Mouse (Mus musculus) limb, embryonic 15.5 days (tissue): ENCODE data around the gene Cgn. TPM values are rescaled to one million over a fixed set of nuclear protein-coding genes. Genes with fewer than 3 reads are reported as not detected.
A peak's percentile ranks its signal among the peaks of the same experiment; 100 is the strongest.
"Not testable (repeated sequence)": the region's sequence is repeated elsewhere in the genome, so short reads cannot be mapped to it uniquely, and the experiment has no call there.

ENCODE experiments used
- ATAC-seq: fragments of 200-750 bp; cut with Nextera tagmentation; 2 replicates; pipeline ENCODE4 v1.8.0; 2017; ENCODE audit warnings: low read depth, moderate TSS enrichment; ENCODE audit not compliant: insufficient number of reproducible peaks, low FRiP score, low TSS enrichment
- H3K27ac ChIP-seq: fragments of 300-500 bp; sonication (generic); 2 replicates; pipeline ENCODE4 v1.5.1; 2015; ENCODE audit warnings: moderate library complexity, mild to moderate bottlenecking, inconsistent platforms
- H3K27me3 ChIP-seq: fragments of 300-500 bp; sonication (generic); 2 replicates; pipeline ENCODE4 v1.6.1; 2015; ENCODE audit warnings: inconsistent platforms
- H3K36me3 ChIP-seq: fragments of 300-500 bp; sonication (generic); 2 replicates; pipeline ENCODE4 v1.6.1; 2015; ENCODE audit warnings: inconsistent platforms
- H3K4me1 ChIP-seq: fragments of 300-500 bp; sonication (generic); 2 replicates; pipeline ENCODE4 v1.6.1; 2015; ENCODE audit warnings: inconsistent platforms
- H3K4me2 ChIP-seq: fragments of 300-500 bp; sonication (generic); 2 replicates; pipeline ENCODE4 v1.6.1; 2015; ENCODE audit warnings: mild to moderate bottlenecking, inconsistent platforms
- H3K4me3 ChIP-seq: fragments of 300-500 bp; sonication (generic); 2 replicates; pipeline ENCODE4 v1.5.1; 2015; ENCODE audit warnings: mild to moderate bottlenecking, inconsistent platforms
- H3K9ac ChIP-seq: fragments of 300-500 bp; sonication (generic); 2 replicates; pipeline ENCODE4 v1.6.1; 2015; ENCODE audit warnings: inconsistent platforms
- H3K9me3 ChIP-seq: fragments of 300-500 bp; sonication (generic); 2 replicates; pipeline ENCODE4 v1.6.1; 2016; ENCODE audit warnings: inconsistent platforms
- WGBS: fragments of 180-500 bp; shearing (Covaris S2); methylation state at CpG from one replicate; pipeline ENCODE4 v1.1.7; 2015; 5-methylcytosine and 5-hydroxymethylcytosine counted together
- polyA plus RNA-seq: library from polyadenylated mRNA; unstranded; fragments of >200 nt; fragmentation: Nextera tagmentation; extraction: Ambion mirVana; gene quantifications from 2 replicates; pipeline ENCODE4 v1.2.1, GENCODE M21; 2015

Gene Cgn
- polyA plus RNA-seq, 1 experiment from 2014 or later: 16.7 TPM

- no peak overlapping the region for H3K27ac ChIP-seq
- 2% methylated on average over 10 of the region's 11 CpGs for WGBS
These were observed 959 bp upstream of the Cgn start for GRCm38 (mm10) chr3:94787122-94787780.

GRCm38 (mm10) chr3:94785958-94786357 lies 334 bp downstream of the Cgn start:
- H3K27ac ChIP-seq: no peak overlapping the region
- peaks cover 14% of the 10 kb centered on the region for H3K4me1 ChIP-seq
- H3K4me2 ChIP-seq: peak overlapping the region; percentile 91
- H3K4me3 ChIP-seq: peak overlapping the region; percentile 51
- ATAC-seq: peak; percentile 37; the same call in 1 of the 2 replicates
- H3K9ac ChIP-seq: no peak overlapping the region; the same call in 1 of the 2 replicates
- 0% methylated on average over 14 of the region's 14 CpGs for WGBS
- H3K36me3 ChIP-seq: no peaks in the 10 kb centered on the region
- no peaks in the 10 kb centered on the region for H3K9me3 ChIP-seq
- H3K27me3 ChIP-seq: no peaks in the 10 kb centered on the region

More at GRCm38 (mm10) chr3:94787122-94787780, 959 bp upstream of the Cgn start:
- Histone ChIP-seq H3K9ac (peak overlapping the region; percentile 37), H3K4me2 (peak overlapping the region; percentile 91), H3K27me3 (no peaks in the 10 kb centered on the region), H3K36me3 (no peaks in the 10 kb centered on the region), H3K9me3 (no peaks in the 10 kb centered on the region), H3K4me3 (peak overlapping the region; percentile 51), H3K4me1 (peaks cover 14% of the 10 kb centered on the region)
- no peak for ATAC-seq

GRCm38 (mm10) chr3:94784171-94784701 lies 2.1 kb downstream of the Cgn start:
- Histone ChIP-seq H3K27me3 (no peaks in the 10 kb centered on the region), H3K9me3 (no peaks in the 10 kb centered on the region), H3K4me1 (peaks cover 14% of the 10 kb centered on the region), H3K27ac (no peak overlapping the region), H3K4me2 (no peak overlapping the region), H3K9ac (no peak overlapping the region), H3K36me3 (no peaks in the 10 kb centered on the region), H3K4me3 (no peak overlapping the region)
- no peak for ATAC-seq
- 45% methylated on average over 5 of the region's 5 CpGs for WGBS

- no peak for ATAC-seq
- H3K4me1 ChIP-seq: peaks cover 14% of the 10 kb centered on the region
- H3K27ac ChIP-seq: no peak overlapping the region
- no peak overlapping the region for H3K4me2 ChIP-seq
- 45% methylated on average over 5 of the region's 5 CpGs for WGBS
- no peaks in the 10 kb centered on the region for H3K27me3 ChIP-seq
- no peak overlapping the region for H3K4me3 ChIP-seq
- no peaks in the 10 kb centered on the region for H3K36me3 ChIP-seq
- no peak overlapping the region for H3K9ac ChIP-seq
- no peaks in the 10 kb centered on the region for H3K9me3 ChIP-seq
These were observed 2.8 kb downstream of the Cgn start for GRCm38 (mm10) chr3:94783462-94783931.

GRCm38 (mm10) chr3:94782936-94783335 lies 3.4 kb downstream of the Cgn start:
- Histone ChIP-seq H3K27ac (no peak overlapping the region), H3K4me3 (no peak overlapping the region), H3K4me2 (no peak overlapping the region), H3K4me1 (peaks cover 14% of the 10 kb centered on the region), H3K9ac (no peak overlapping the region), H3K9me3 (no peaks in the 10 kb centered on the region), H3K27me3 (no peaks in the 10 kb centered on the region), H3K36me3 (no peaks in the 10 kb centered on the region)
- 48% methylated on average over 4 of the region's 4 CpGs for WGBS
- no peak for ATAC-seq

- no peaks in the 10 kb centered on the region for H3K27me3 ChIP-seq
- H3K9ac ChIP-seq: no peak overlapping the region
- 45% methylated on average over 3 of the region's 3 CpGs for WGBS
- no peak overlapping the region for H3K4me3 ChIP-seq
- no peaks in the 10 kb centered on the region for H3K36me3 ChIP-seq
- H3K9me3 ChIP-seq: no peaks in the 10 kb centered on the region
- peaks cover 8% of the 10 kb centered on the region for H3K4me1 ChIP-seq
- no peak for ATAC-seq
- no peak overlapping the region for H3K27ac ChIP-seq
- H3K4me2 ChIP-seq: no peak overlapping the region
These were observed 4.9 kb downstream of the Cgn start for GRCm38 (mm10) chr3:94781356-94781755.

GRCm38 (mm10) chr3:94775886-94776285 lies 10.4 kb downstream of the Cgn start:
- H3K4me2 ChIP-seq: no peak overlapping the region
- no peaks in the 10 kb centered on the region for H3K9me3 ChIP-seq
- no peak for ATAC-seq
- H3K4me1 ChIP-seq: no peaks in the 10 kb centered on the region
- WGBS: 77% methylated on average over 7 of the region's 7 CpGs
- no peak overlapping the region for H3K4me3 ChIP-seq
- no peaks in the 10 kb centered on the region for H3K36me3 ChIP-seq
- H3K9ac ChIP-seq: no peak overlapping the region
- no peaks in the 10 kb centered on the region for H3K27me3 ChIP-seq
- no peak overlapping the region for H3K27ac ChIP-seq

GRCm38 (mm10) chr3:94774039-94774438 lies 12.3 kb downstream of the Cgn start:
- no peaks in the 10 kb centered on the region for H3K9me3 ChIP-seq
- no peak overlapping the region for H3K27ac ChIP-seq
- no peaks in the 10 kb centered on the region for H3K27me3 ChIP-seq
- no peak for ATAC-seq
- no peak overlapping the region for H3K4me2 ChIP-seq
- H3K36me3 ChIP-seq: no peaks in the 10 kb centered on the region
- no peak overlapping the region for H3K9ac ChIP-seq
- no peak overlapping the region for H3K4me3 ChIP-seq
- H3K4me1 ChIP-seq: no peaks in the 10 kb centered on the region
- WGBS: 79% methylated on average over 11 of the region's 11 CpGs

GRCm38 (mm10) chr3:94765456-94765855 lies 20.8 kb downstream of the Cgn start:
- H3K27me3 ChIP-seq, H3K4me2 ChIP-seq, H3K9me3 ChIP-seq, H3K27ac ChIP-seq, H3K9ac ChIP-seq, H3K4me3 ChIP-seq, ATAC-seq, H3K4me1 ChIP-seq, H3K36me3 ChIP-seq: not testable (repeated sequence)
- WGBS: 59% methylated on average over 8 of the region's 8 CpGs

GRCm38 (mm10) chr3:94764545-94765292 lies 21.6 kb downstream of the Cgn start:
- not testable (repeated sequence) for H3K4me1 ChIP-seq, ATAC-seq, H3K9me3 ChIP-seq, H3K4me2 ChIP-seq, H3K27me3 ChIP-seq, H3K4me3 ChIP-seq, H3K36me3 ChIP-seq, H3K27ac ChIP-seq, H3K9ac ChIP-seq
- 54% methylated on average over 5 of the region's 5 CpGs for whole genome bisulfite sequencing

- not testable (repeated sequence) for H3K27me3 ChIP-seq, H3K36me3 ChIP-seq, H3K4me1 ChIP-seq, H3K9me3 ChIP-seq, H3K4me3 ChIP-seq, H3K27ac ChIP-seq, H3K9ac ChIP-seq, H3K4me2 ChIP-seq
- ATAC-seq: peak; percentile 69
- whole genome bisulfite sequencing: 45% methylated on average over 4 of the region's 9 CpGs
These were observed 27.9 kb downstream of the Cgn start for GRCm38 (mm10) chr3:94758427-94758826.

- Histone ChIP-seq H3K4me2 (peak overlapping the region; percentile 37; the same call in 1 of the 2 replicates), H3K4me3 (peak overlapping the region; percentile 30)
- ATAC-seq: peak; percentile 78
- not testable (repeated sequence) for H3K27me3 ChIP-seq, H3K4me1 ChIP-seq, H3K36me3 ChIP-seq, H3K9ac ChIP-seq, H3K27ac ChIP-seq, H3K9me3 ChIP-seq
- WGBS: under 1% methylated on average over 17 of the region's 31 CpGs
These were observed 28.3 kb downstream of the Cgn start for GRCm38 (mm10) chr3:94758056-94758409.
